Mouse (Mus musculus): Measurements from ENCODE around the gene Nhsl1. TPM values are rescaled to one million over a fixed set of nuclear protein-coding genes. Genes with fewer than 3 reads are reported as not detected.
"Not testable (repeated sequence)": the region's sequence is repeated elsewhere in the genome, so short reads cannot be mapped to it uniquely, and the experiment has no call there.

The Nhsl1 gene
- polyA plus RNA-seq, 1 experiment from 2014 or later = 8.6 TPM

DNA sequence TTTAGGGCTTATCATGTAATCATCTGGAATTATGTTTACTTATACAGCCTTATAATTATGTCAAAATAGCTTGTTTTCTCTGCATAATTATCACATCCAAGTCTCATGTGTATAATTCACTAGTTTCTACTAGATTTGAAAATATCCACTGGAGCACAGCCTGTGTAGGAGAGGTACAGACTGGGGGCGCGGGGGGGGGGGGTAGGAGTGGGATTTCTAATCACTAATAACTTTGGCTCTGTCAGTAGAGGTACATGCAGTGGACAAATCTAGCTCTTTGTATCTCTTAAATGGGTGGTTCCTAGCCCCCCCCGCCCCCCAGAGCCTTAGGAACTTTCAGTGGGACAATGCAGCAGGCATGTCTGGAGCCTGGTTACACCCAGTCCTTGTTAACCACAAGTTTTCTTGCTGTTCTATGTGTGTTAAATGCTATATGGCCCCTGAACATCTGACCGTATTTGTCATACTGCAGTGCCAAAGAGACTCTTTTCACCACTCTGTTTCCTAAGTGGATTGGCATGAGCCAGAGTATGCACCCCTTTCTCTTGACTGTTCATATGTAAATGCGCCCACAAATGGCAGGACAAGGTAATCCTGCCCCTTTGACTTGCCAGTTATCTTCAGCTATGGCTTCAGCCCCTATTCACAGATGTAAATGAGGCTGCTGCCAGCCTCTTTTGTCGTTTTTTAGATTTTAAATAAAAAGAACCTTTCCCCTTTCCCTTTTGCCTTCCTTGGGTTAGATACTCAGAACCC, 127.0 kb downstream of the Nhsl1 start:
- H3K9me3 ChIP-seq (ENCODE audit: control insufficient read depth, low read length) = no peaks in the 10 kb centered on the region
- DNase-seq (ENCODE audit: low spot score) = no peak

DNA sequence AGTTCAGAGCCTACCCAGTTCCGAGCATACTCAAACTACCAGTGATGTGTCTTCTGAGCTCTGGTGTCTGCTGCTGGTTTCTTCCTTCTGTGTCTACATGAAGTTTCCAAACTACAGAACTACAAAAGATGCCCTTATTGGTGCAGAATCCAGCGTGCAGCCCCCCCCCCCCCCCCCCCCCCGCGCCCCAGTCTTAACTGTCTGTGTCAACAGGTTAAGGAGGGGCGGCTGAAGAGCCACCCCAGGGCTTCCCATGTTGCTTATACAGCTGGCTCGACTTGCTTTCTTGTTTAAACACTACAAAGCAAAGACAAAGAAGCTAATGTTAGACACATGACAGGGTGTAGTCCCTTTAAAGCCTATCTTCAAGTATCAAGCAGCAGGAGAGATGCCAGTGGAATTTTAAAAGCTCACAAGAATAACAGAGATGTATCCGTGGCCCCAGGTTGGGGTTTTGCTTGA, 127.6 kb downstream of the Nhsl1 start:
- Histone ChIP-seq H3K4me1 (ENCODE audit: control insufficient read depth, insufficient read depth, low read length) (no peaks in the 10 kb centered on the region), H3K9me3 (ENCODE audit: control insufficient read depth, low read length) (no peaks in the 10 kb centered on the region), H3K27ac (replicated peaks; ENCODE audit: low read depth, low read length) (no peak overlapping the region), H3K9ac (ENCODE audit: low read length) (no peak overlapping the region), H3K4me2 (ENCODE audit: low read depth, severe bottlenecking) (no peak overlapping the region), H3K4me3 (ENCODE audit: low read depth, low read length) (no peak overlapping the region), H3K27me3 (ENCODE audit: control insufficient read depth, insufficient read depth, low read length) (no peaks in the 10 kb centered on the region), H3K36me3 (ENCODE audit: control insufficient read depth, insufficient read depth, low read length) (no peaks in the 10 kb centered on the region)
- DNase-seq (ENCODE audit: low spot score) = no peak
- WGBS = 35% methylated on average over 5 of the region's 7 CpGs
- no peak for ATAC-seq (ENCODE audit: insufficient number of reproducible peaks, low FRiP score, low TSS enrichment, low read depth)

More for the DNA sequence above, 127.0 kb downstream of the Nhsl1 start:
- Histone ChIP-seq H3K4me3 (ENCODE audit: low read depth, low read length) (no peak overlapping the region), H3K27ac (replicated peaks; ENCODE audit: low read depth, low read length) (no peak overlapping the region), H3K36me3 (ENCODE audit: control insufficient read depth, insufficient read depth, low read length) (no peaks in the 10 kb centered on the region), H3K27me3 (ENCODE audit: control insufficient read depth, insufficient read depth, low read length) (no peaks in the 10 kb centered on the region), H3K4me1 (ENCODE audit: control insufficient read depth, insufficient read depth, low read length) (no peaks in the 10 kb centered on the region), H3K9ac (ENCODE audit: low read length) (no peak overlapping the region), H3K4me2 (ENCODE audit: low read depth, severe bottlenecking) (no peak overlapping the region)
- WGBS = 48% methylated on average over 6 of the region's 6 CpGs
- no peak for ATAC-seq (ENCODE audit: insufficient number of reproducible peaks, low FRiP score, low TSS enrichment, low read depth)

DNA sequence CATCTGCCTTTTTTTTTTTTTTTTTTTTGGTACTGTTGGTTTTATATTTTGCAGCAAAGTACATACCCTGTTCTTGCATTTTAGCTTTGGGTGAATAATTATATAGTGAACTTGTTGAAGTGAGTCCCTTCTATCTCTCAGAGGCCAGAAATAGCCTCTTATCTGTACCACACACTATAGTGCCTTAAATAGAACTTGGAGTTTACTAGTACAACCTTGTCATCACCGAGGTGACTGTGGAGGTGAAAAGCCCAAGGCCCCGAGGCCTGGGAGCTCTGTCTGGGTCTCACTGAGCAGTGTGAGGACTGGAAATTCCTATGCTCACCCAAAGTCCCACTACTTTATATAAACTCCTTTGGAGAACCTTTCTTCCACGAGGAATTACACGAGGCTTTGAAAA, 128.5 kb downstream of the Nhsl1 start:
- H3K4me2 ChIP-seq (ENCODE audit: low read depth, severe bottlenecking) = no peak overlapping the region
- H3K9me3 ChIP-seq (ENCODE audit: control insufficient read depth, low read length) = no peaks in the 10 kb centered on the region
- H3K27ac ChIP-seq (replicated peaks; ENCODE audit: low read depth, low read length) = no peak overlapping the region
- DNase-seq (ENCODE audit: low spot score) (no peak), ATAC-seq (ENCODE audit: insufficient number of reproducible peaks, low FRiP score, low TSS enrichment, low read depth) (no peak)
- no peaks in the 10 kb centered on the region for H3K4me1 ChIP-seq (ENCODE audit: control insufficient read depth, insufficient read depth, low read length)
- H3K27me3 ChIP-seq (ENCODE audit: control insufficient read depth, insufficient read depth, low read length) = no peaks in the 10 kb centered on the region
- no peak overlapping the region for H3K9ac ChIP-seq (ENCODE audit: low read length)
- 74% methylated on average over 4 of the region's 4 CpGs for WGBS
- H3K4me3 ChIP-seq (ENCODE audit: low read depth, low read length) = no peak overlapping the region
- no peaks in the 10 kb centered on the region for H3K36me3 ChIP-seq (ENCODE audit: control insufficient read depth, insufficient read depth, low read length)

DNA sequence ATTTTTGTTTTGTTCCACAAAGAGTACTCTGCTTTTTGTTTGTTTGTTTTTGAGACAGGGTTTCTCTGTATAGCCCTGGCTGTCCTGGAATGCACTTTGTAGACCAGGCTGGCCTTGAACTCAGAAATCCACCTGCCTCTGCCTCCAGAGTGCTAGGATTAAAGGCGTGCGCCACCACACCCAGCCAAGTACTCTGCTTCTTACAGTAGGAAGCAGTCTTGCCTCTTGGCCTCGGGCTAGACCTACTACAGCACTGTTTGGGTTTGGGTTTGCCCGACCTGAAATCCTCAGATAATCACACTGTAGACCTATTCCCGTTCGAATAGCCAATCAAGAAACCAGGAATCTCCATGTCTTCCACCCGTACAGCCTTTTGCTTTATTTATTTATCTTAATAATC, 130.1 kb downstream of the Nhsl1 start:
- H3K9ac ChIP-seq (ENCODE audit: low read length); H3K27me3 ChIP-seq (ENCODE audit: control insufficient read depth, insufficient read depth, low read length); H3K4me3 ChIP-seq (ENCODE audit: low read depth, low read length); ATAC-seq (ENCODE audit: insufficient number of reproducible peaks, low FRiP score, low TSS enrichment, low read depth); H3K4me1 ChIP-seq (ENCODE audit: control insufficient read depth, insufficient read depth, low read length); H3K4me2 ChIP-seq (ENCODE audit: low read depth, severe bottlenecking); H3K27ac ChIP-seq (replicated peaks; ENCODE audit: low read depth, low read length); H3K36me3 ChIP-seq (ENCODE audit: control insufficient read depth, insufficient read depth, low read length); DNase-seq (ENCODE audit: low spot score); H3K9me3 ChIP-seq (ENCODE audit: control insufficient read depth, low read length): not testable (repeated sequence)
- WGBS = 92% methylated on average over 7 of the region's 7 CpGs

DNA sequence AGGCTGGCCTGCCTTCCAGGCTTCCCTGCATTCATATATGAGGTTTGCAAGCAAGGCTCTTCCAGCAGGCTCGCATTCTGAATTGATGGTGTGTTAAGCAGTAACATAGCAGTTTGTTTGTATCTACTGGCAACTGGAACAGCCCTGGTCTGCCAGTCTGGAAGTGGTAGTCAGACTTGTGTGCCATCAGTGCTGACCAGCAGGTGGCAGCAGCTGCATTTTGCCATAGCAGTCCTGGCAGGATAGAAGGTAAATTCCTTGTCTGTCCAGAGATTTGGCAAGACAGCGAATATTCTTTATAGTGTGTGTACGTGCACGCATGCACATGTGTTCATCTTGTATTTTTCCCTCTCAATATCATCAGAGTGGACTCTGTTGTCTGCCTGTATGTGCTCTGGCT, 134.6 kb downstream of the Nhsl1 start:
- H3K4me3 ChIP-seq (ENCODE audit: low read depth, low read length) = no peak overlapping the region
- no peaks in the 10 kb centered on the region for H3K36me3 ChIP-seq (ENCODE audit: control insufficient read depth, insufficient read depth, low read length)
- WGBS = 43% methylated on average over 4 of the region's 4 CpGs
- DNase-seq (ENCODE audit: low spot score) (peak; percentile 82), ATAC-seq (ENCODE audit: insufficient number of reproducible peaks, low FRiP score, low TSS enrichment, low read depth) (no peak)
- no peaks in the 10 kb centered on the region for H3K9me3 ChIP-seq (ENCODE audit: control insufficient read depth, low read length)
- H3K4me2 ChIP-seq (ENCODE audit: low read depth, severe bottlenecking) = no peak overlapping the region
- no peak overlapping the region for H3K27ac ChIP-seq (replicated peaks; ENCODE audit: low read depth, low read length)
- H3K4me1 ChIP-seq (ENCODE audit: control insufficient read depth, insufficient read depth, low read length) = no peaks in the 10 kb centered on the region
- H3K9ac ChIP-seq (ENCODE audit: low read length) = no peak overlapping the region
- no peaks in the 10 kb centered on the region for H3K27me3 ChIP-seq (ENCODE audit: control insufficient read depth, insufficient read depth, low read length)

DNA sequence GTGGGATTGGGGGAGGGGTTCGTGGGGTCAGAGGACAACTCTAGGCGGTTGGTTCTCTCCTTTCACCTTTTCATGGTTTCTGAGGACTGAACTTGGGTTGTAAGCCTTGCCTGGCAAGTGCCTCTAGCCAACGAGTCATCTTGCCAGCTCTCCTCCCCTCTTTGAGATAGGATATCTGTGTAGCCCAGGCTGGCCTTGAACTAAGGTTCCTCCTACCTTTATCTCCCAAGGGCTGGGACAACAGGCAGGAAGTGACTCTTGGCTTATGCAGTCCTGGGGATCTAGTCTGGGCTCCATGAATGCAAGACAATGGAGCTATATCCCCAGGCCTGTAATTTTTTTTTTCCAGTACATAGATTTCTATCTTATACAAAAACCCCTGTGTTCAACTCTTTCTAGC, 135.4 kb downstream of the Nhsl1 start:
- WGBS = 77% methylated on average over 3 of the region's 3 CpGs

DNA sequence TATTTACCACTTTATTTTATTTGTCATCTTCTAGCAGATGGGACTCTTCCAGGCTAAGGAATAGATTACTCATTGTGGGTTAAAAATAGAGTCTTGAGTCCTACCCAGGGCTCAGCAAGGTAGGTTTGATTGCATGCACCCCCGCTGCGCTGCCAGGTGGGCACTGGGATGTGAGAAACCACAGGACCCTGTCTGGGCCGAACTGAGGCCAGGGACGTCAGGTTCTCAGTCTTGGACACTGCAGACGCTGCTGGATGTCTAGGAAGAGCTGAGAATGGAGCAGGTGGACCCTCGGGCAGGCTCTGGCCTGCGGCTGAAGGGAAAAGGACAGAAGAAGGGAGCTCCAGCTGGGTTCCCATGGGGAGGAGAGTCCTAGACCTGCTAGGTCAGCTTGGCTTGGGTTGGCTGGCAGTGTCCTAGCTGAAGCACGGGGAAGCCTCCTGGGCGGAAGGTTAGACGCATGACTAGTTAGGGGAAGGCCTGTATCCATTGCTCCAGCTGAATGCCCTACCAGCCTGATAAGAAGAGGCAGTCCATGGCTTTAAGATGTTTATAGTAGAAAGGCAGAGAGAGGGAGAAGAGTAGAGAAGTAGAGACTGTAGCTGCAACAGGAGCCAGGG, 136.6 kb downstream of the Nhsl1 start:
- H3K4me3 ChIP-seq (ENCODE audit: low read depth, low read length) = no peak overlapping the region
- no peak overlapping the region for H3K27ac ChIP-seq (replicated peaks; ENCODE audit: low read depth, low read length)
- H3K9ac ChIP-seq (ENCODE audit: low read length) = no peak overlapping the region
- no peaks in the 10 kb centered on the region for H3K36me3 ChIP-seq (ENCODE audit: control insufficient read depth, insufficient read depth, low read length)
- DNase-seq (ENCODE audit: low spot score) (no peak), ATAC-seq (ENCODE audit: insufficient number of reproducible peaks, low FRiP score, low TSS enrichment, low read depth) (no peak)
- H3K4me2 ChIP-seq (ENCODE audit: low read depth, severe bottlenecking) = no peak overlapping the region
- 91% methylated on average over 10 of the region's 10 CpGs for WGBS
- H3K9me3 ChIP-seq (ENCODE audit: control insufficient read depth, low read length) = no peaks in the 10 kb centered on the region
- no peaks in the 10 kb centered on the region for H3K27me3 ChIP-seq (ENCODE audit: control insufficient read depth, insufficient read depth, low read length)
- no peaks in the 10 kb centered on the region for H3K4me1 ChIP-seq (ENCODE audit: control insufficient read depth, insufficient read depth, low read length)

More for the DNA sequence above, 135.4 kb downstream of the Nhsl1 start:
- Histone ChIP-seq H3K36me3 (ENCODE audit: control insufficient read depth, insufficient read depth, low read length) (no peaks in the 10 kb centered on the region), H3K4me2 (ENCODE audit: low read depth, severe bottlenecking) (no peak overlapping the region), H3K9ac (ENCODE audit: low read length) (no peak overlapping the region), H3K4me1 (ENCODE audit: control insufficient read depth, insufficient read depth, low read length) (no peaks in the 10 kb centered on the region), H3K9me3 (ENCODE audit: control insufficient read depth, low read length) (no peaks in the 10 kb centered on the region), H3K4me3 (ENCODE audit: low read depth, low read length) (no peak overlapping the region), H3K27ac (replicated peaks; ENCODE audit: low read depth, low read length) (no peak overlapping the region), H3K27me3 (ENCODE audit: control insufficient read depth, insufficient read depth, low read length) (no peaks in the 10 kb centered on the region)
- ATAC-seq (ENCODE audit: insufficient number of reproducible peaks, low FRiP score, low TSS enrichment, low read depth) (no peak), DNase-seq (ENCODE audit: low spot score) (no peak)

DNA sequence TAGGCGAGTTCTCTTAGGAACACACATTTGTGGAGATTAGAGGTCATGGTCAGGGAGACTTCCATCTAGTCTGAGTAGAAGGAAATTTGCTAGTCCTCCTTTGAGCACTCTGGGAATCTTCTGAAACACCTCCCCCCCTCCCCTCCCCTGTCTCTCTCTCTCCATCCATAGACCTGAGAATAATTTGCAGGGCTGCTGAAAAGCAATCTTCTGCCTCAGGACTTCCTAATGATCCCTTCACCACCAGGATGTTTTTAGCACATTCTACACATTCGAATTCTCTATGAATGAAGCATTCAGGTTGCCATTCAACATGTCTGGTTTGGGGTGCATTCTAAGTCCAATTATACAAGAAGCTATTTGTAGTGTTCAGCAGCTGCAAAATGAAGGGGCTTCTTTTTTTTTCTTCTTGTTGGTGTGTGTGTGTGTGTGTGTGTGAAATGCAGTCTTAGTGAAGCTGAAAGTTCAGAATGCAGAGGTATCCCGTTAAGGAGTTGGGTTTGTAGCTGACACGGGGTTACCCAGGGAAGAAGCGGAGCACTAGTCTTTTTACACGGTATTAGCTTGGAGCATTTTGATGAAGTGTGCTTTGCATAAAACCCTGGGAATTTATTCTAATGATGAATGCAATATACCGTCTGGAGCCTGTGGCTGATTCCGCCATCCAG, 139.2 kb downstream of the Nhsl1 start:
- H3K9me3 ChIP-seq (ENCODE audit: control insufficient read depth, low read length) = no peaks in the 10 kb centered on the region
- no peak overlapping the region for H3K27ac ChIP-seq (replicated peaks; ENCODE audit: low read depth, low read length)
- no peaks in the 10 kb centered on the region for H3K36me3 ChIP-seq (ENCODE audit: control insufficient read depth, insufficient read depth, low read length)
- H3K9ac ChIP-seq (ENCODE audit: low read length) = no peak overlapping the region
- no peak overlapping the region for H3K4me2 ChIP-seq (ENCODE audit: low read depth, severe bottlenecking)
- ATAC-seq (ENCODE audit: insufficient number of reproducible peaks, low FRiP score, low TSS enrichment, low read depth) (no peak), DNase-seq (ENCODE audit: low spot score) (no peak)
- no peaks in the 10 kb centered on the region for H3K4me1 ChIP-seq (ENCODE audit: control insufficient read depth, insufficient read depth, low read length)
- H3K27me3 ChIP-seq (ENCODE audit: control insufficient read depth, insufficient read depth, low read length) = no peaks in the 10 kb centered on the region
- no peak overlapping the region for H3K4me3 ChIP-seq (ENCODE audit: low read depth, low read length)
- 75% methylated on average over 8 of the region's 8 CpGs for WGBS

All from limb, embryonic 11.5 days (tissue).